Mouse (Mus musculus) forebrain, embryonic 11.5 days (tissue): Measurements from ENCODE around the gene Gli2. TPM values are rescaled to one million over a fixed set of nuclear protein-coding genes. Genes with fewer than 3 reads are reported as not detected.
A peak's percentile ranks its signal among the peaks of the same experiment; 100 is the strongest.

Source experiments
- ATAC-seq: fragments of 200-750 bp; cut with Nextera tagmentation; replicated peaks from 2 replicates; pipeline ENCODE4 v1.8.0; 2017; ENCODE audit warnings: moderate TSS enrichment; ENCODE audit not compliant: low FRiP score
- DNase-seq: peaks from one replicate; pipeline ENCODE4 v3.0.0-alpha.2; 2017; ENCODE audit warnings: low spot score
- H3K27ac ChIP-seq: fragments of 300-500 bp; sonication (generic); 2 replicates; pipeline ENCODE4 v1.5.1; 2014; ENCODE audit warnings: low read depth, low read length
- H3K27me3 ChIP-seq: fragments of 300-500 bp; sonication (generic); 2 replicates; pipeline ENCODE4 v1.6.1; 2014; ENCODE audit warnings: mild to moderate bottlenecking, low read length, mixed read lengths; ENCODE audit not compliant: control insufficient read depth, insufficient read depth
- H3K36me3 ChIP-seq: fragments of 300-500 bp; sonication (generic); 2 replicates; pipeline ENCODE4 v1.6.1; 2014; ENCODE audit warnings: mild to moderate bottlenecking, low read length, moderate library complexity, mixed read lengths; ENCODE audit not compliant: control insufficient read depth, insufficient read depth
- H3K4me1 ChIP-seq: fragments of 300-500 bp; sonication (generic); replicated peaks from 2 replicates; pipeline ENCODE4 v1.6.1; 2014; ENCODE audit warnings: low read length, mixed read lengths; ENCODE audit not compliant: control insufficient read depth, insufficient read depth
- H3K4me2 ChIP-seq: fragments of 300-500 bp; sonication (generic); 2 replicates; pipeline ENCODE4 v1.6.1; 2014; ENCODE audit warnings: low read depth, mild to moderate bottlenecking, low read length, moderate library complexity, mixed read lengths; ENCODE audit not compliant: severe bottlenecking
- H3K4me3 ChIP-seq: fragments of 300-500 bp; sonication (generic); 2 replicates; pipeline ENCODE4 v1.5.1; 2014; ENCODE audit warnings: low read depth, low read length
- H3K9ac ChIP-seq: fragments of 300-500 bp; sonication (generic); 2 replicates; pipeline ENCODE4 v1.6.1; 2014; ENCODE audit warnings: low read length
- H3K9me3 ChIP-seq: fragments of 300-500 bp; sonication (generic); 2 replicates; pipeline ENCODE4 v1.6.1; 2016; ENCODE audit warnings: low read length, mixed read lengths; ENCODE audit not compliant: control insufficient read depth
- WGBS: fragments of 180-500 bp; shearing (Covaris S2); extraction: QIAGEN DNeasy Blood & Tissue Kit; methylation state at CpG from one replicate; pipeline ENCODE4 v1.1.7; 2014; 5-methylcytosine and 5-hydroxymethylcytosine counted together
- polyA plus RNA-seq: library from polyadenylated mRNA; unstranded; fragments of >200 nt; fragmentation: Nextera tagmentation; extraction: Ambion mirVana; gene quantifications from 2 replicates; pipeline ENCODE4 v1.2.1, GENCODE M21; 2014

The Gli2 gene
- polyA plus RNA-seq, 1 experiment from 2014 or later = 16.3 TPM

DNA sequence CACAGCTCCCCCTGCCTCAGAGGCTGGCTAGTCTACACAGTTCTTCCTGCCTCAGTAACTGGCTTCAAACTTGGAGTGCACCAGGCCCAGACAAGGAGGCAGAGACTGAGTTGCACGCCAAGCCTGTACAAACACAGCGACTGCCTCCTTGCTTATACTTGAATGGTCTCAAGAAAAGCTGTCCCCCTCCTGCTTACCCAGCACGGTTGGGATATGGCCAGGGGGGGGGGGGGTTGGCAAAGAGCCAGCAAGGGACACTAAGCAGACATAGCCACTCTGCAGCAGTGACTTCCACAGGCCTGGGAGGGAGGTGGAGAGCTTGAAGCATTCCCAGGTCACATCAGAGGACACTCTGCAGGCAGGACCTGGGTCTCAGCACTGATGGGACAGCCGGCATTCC lies 117.3 kb downstream of the Gli2 start:
- peak; percentile 58 for DNase-seq
- Histone ChIP-seq H3K27ac (no peak overlapping the region), H3K9me3 (no peaks in the 10 kb centered on the region), H3K4me2 (no peak overlapping the region), H3K27me3 (no peaks in the 10 kb centered on the region), H3K9ac (no peak overlapping the region), H3K4me3 (no peak overlapping the region), H3K36me3 (no peaks in the 10 kb centered on the region), H3K4me1 (peaks cover 6% of the 10 kb centered on the region)
- whole genome bisulfite sequencing = 34% methylated on average over 4 of the region's 4 CpGs
- 0 out of 2 replicates have a peak, but pooled peaks have one; percentile 26 for ATAC-seq

DNA sequence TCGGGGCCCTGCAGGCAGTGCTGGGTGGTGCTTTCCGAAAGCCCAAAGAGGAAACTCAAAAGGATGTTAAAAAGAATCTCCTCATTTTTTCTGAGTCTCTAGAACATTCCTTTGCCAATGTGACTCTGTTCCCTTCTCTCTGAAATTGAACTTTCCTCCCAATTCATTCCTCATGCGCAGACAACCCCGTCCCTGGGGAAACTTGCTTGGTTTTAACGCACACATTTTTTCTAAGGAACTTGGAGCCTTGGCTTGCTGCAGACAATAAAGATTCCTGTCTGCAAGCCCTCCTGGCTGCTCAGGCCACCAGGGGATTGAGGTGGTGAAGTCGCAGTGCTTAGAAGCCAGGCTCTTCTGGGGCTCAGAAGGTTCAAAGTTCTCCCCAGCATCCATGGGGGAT lies 117.9 kb downstream of the Gli2 start:
- Histone ChIP-seq H3K4me1 (peaks cover 6% of the 10 kb centered on the region), H3K27ac (no peak overlapping the region), H3K4me3 (no peak overlapping the region), H3K27me3 (no peaks in the 10 kb centered on the region), H3K9me3 (no peaks in the 10 kb centered on the region), H3K9ac (no peak overlapping the region), H3K36me3 (no peaks in the 10 kb centered on the region), H3K4me2 (no peak overlapping the region)
- no peak for ATAC-seq
- no peak for DNase-seq
- 63% methylated on average over 6 of the region's 6 CpGs for WGBS

DNA sequence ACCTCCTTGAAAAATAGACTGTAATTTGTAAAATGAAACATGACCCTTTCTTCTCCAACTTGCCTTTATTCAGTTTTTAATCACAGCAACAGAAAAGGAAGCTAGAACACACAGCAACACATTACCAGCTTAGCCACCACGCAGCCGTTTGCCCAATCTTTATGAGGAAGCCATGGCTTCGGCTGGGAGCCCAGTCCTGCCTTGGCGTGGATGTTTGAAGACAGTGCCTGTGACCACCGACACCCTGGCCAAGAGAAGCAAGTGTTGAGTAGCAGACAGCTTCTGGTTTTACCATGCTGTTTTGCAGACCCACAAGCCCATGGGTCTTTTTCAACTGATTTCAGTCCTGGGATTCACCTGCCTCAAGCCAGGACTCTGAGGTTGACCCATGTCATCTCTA lies 121.3 kb downstream of the Gli2 start:
- H3K27ac ChIP-seq = no peak overlapping the region
- H3K9ac ChIP-seq = no peak overlapping the region
- H3K36me3 ChIP-seq = no peaks in the 10 kb centered on the region
- no peaks in the 10 kb centered on the region for H3K27me3 ChIP-seq
- no peak overlapping the region for H3K4me3 ChIP-seq
- DNase-seq (no peak), ATAC-seq (no peak)
- 0 out of 2 replicates have a peak, but pooled peaks cover 2% of the 10 kb centered on the region for H3K4me1 ChIP-seq
- 92% methylated on average over 5 of the region's 5 CpGs for WGBS
- no peak overlapping the region for H3K4me2 ChIP-seq
- H3K9me3 ChIP-seq = no peaks in the 10 kb centered on the region

DNA sequence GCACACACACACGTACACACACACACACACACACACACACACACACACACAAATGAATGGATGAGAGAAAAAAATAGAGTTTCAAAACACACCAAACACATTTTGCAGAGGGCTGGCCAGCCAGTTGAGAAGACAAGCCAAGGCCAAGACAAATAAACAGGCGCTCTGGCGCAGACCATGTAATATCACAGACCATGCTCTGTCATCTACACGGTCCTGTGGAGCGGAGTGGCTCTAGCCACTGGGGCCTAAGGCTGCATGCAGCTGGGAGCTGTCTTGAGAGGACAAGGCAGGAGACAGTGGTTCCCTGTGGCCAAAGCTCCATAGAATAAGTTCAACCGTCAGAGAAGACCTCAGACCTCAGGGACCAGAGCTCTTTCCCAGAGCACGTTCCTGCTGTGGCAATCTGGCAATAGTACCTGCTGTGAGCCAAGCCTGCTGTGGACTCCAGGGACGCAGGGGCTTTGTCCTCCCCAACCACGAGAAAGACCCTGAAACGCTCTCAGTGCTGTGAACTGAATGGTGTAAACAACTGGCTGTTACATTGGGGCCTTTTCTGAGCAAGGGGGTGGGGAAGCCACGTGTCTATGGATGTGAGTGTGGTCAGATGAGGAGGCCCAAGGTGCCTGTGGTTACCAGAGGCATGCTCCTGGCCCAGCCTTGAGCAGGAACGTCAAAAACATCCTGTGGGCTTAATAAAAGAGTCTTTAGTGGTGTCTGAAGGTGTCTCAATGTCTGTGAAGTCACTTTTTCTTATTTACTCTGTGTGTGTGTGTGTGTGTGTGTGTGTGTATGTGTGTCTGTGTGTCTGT lies 125.7 kb downstream of the Gli2 start:
- H3K27ac ChIP-seq = no peak overlapping the region
- H3K9ac ChIP-seq = no peak overlapping the region
- H3K36me3 ChIP-seq = no peaks in the 10 kb centered on the region
- 62% methylated on average over 12 of the region's 12 CpGs for WGBS
- H3K4me2 ChIP-seq = no peak overlapping the region
- ATAC-seq (no peak), DNase-seq (no peak)
- H3K4me3 ChIP-seq = no peak overlapping the region
- H3K9me3 ChIP-seq = no peaks in the 10 kb centered on the region
- no peaks in the 10 kb centered on the region for H3K4me1 ChIP-seq
- no peaks in the 10 kb centered on the region for H3K27me3 ChIP-seq

DNA sequence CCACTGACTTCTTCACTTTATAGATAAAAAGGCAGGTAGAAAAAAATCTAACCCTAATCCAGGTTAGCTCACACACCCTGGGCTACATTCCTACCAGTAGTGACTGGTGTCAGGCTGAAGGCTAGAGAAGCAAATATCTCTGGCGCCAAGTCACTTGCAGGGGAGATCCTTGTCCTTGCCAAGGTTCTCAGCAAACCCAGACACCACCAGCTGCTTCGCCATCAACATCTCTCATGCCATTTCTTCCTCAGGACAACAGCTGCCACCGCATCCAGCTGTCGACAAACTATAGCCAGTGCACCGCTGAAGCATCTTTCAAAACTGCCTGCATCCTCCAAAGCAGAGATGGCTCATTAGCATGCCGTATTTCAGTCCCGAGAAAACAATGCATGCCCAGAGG lies 126.9 kb downstream of the Gli2 start:
- Histone ChIP-seq H3K36me3 (no peaks in the 10 kb centered on the region), H3K9ac (no peak overlapping the region), H3K4me3 (no peak overlapping the region), H3K9me3 (no peaks in the 10 kb centered on the region), H3K27ac (no peak overlapping the region), H3K27me3 (no peaks in the 10 kb centered on the region), H3K4me2 (no peak overlapping the region), H3K4me1 (no peaks in the 10 kb centered on the region)
- DNase-seq = no peak
- 88% methylated on average over 7 of the region's 7 CpGs for WGBS
- no peak for ATAC-seq

DNA sequence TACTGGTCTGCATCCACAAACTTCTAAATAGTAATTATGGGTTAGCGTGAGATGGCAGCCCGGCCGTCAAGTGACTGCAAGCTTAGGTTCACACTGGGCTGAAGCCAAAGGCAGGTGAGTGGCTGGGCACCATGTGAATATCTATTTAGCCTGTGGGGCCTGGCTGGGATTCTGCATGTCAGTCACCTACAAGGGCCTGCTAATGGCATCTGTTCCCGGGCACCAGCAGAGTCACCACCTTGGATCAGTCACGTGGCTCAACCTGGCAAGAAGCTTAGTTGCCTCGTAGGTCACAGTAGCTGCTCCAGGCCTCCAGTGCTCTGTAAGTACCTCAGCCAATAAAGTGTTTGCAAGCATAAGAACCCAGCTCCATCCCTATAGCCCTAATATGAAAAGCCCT lies 131.2 kb downstream of the Gli2 start:
- no peak overlapping the region for H3K4me3 ChIP-seq
- H3K27ac ChIP-seq = no peak overlapping the region
- H3K27me3 ChIP-seq = no peaks in the 10 kb centered on the region
- H3K9ac ChIP-seq = no peak overlapping the region
- H3K4me1 ChIP-seq = peaks cover 3% of the 10 kb centered on the region; the same call in 1 of the 2 replicates
- H3K9me3 ChIP-seq = no peaks in the 10 kb centered on the region
- no peak for DNase-seq
- WGBS = 83% methylated on average over 6 of the region's 6 CpGs
- no peaks in the 10 kb centered on the region for H3K36me3 ChIP-seq
- no peak for ATAC-seq
- no peak overlapping the region for H3K4me2 ChIP-seq

DNA sequence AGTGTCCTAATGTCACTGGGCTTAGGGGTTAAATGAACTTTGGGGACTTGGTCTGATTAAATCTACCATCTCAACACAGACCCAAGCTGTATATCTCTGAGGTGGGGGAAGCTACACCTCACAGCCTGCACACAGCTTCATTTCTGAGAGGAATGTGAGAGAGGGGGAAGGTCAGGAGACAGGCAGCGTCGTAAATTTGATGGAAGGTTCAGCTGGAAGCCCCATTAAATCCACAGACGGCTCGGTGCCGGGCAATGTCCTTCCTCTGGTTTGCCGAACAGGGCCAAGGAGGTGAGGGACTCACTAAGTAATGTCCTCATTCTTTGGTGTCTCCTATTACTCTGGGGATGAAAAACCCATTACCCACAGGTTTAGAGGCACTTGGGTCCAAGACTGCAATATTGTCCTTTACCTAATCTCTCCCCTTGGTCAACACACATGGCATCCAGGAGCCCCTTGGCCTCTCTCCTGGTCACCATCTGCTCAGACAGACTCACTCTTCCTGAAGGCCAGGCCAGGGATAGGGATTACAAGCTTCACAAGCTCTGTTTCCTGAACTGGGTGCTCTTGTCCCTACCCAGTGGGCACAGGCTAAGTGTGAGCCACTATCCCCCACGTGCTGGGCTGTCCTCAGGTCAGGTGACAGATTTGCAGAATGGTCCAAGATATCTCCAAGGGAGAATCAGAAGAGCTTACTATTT lies 135.7 kb downstream of the Gli2 start:
- no peaks in the 10 kb centered on the region for H3K9me3 ChIP-seq
- H3K4me2 ChIP-seq = no peak overlapping the region
- no peaks in the 10 kb centered on the region for H3K27me3 ChIP-seq
- 79% methylated on average over 7 of the region's 7 CpGs for WGBS
- H3K36me3 ChIP-seq = no peaks in the 10 kb centered on the region
- ATAC-seq (no peak), DNase-seq (no peak)
- no peak overlapping the region for H3K27ac ChIP-seq
- no peak overlapping the region for H3K4me3 ChIP-seq
- no peak overlapping the region for H3K9ac ChIP-seq
- peaks cover 33% of the 10 kb centered on the region for H3K4me1 ChIP-seq

DNA sequence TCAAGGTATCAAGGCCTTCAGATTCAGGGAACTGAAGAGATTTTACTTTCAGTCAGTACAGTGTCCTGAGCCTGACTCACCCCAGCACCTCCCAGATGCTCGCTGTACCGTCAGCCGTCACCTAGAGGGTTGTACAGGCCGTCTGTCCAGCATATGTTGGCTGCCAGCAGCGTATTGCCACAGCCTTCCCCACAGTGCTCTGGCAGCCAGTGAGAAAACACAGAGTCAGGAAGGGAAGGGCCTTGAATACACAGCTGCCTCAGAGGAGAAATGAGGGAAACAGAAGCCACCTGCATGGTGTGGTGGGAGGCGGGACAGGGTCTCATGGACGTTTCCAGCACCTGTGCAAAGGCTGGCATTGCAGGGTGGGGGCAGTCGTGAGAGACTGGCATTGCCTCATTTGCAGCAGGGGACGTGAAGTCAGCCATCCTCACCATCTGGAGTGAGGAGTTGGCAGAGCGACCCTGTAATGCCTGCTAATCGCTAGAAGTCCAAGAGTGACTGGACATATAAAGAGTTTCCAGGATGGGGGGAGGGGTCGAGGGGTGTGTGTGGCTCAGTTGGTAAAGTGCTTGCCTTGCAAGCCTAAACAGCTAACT lies 136.8 kb downstream of the Gli2 start:
- WGBS = 39% methylated on average over 12 of the region's 12 CpGs
- DNase-seq = no peak
- H3K4me1 ChIP-seq = peaks cover 44% of the 10 kb centered on the region
- H3K36me3 ChIP-seq = no peaks in the 10 kb centered on the region
- H3K4me2 ChIP-seq = no peak overlapping the region
- H3K9ac ChIP-seq = 0 out of 2 replicates have a peak overlapping the region, but pooled peaks have one; percentile 21
- no peaks in the 10 kb centered on the region for H3K9me3 ChIP-seq
- H3K4me3 ChIP-seq = no peak overlapping the region
- ATAC-seq = no peak; the same call in 1 of the 2 replicates
- H3K27ac ChIP-seq = peak overlapping the region; percentile 57; the same call in 1 of the 2 replicates
- H3K27me3 ChIP-seq = no peaks in the 10 kb centered on the region
